Mouse (Mus musculus): ENCODE data around the gene Nsun5.
"Not testable (repeated sequence)": the region's sequence is repeated elsewhere in the genome, so short reads cannot be mapped to it uniquely, and the experiment has no call there.

Nsun5 gene

DNA sequence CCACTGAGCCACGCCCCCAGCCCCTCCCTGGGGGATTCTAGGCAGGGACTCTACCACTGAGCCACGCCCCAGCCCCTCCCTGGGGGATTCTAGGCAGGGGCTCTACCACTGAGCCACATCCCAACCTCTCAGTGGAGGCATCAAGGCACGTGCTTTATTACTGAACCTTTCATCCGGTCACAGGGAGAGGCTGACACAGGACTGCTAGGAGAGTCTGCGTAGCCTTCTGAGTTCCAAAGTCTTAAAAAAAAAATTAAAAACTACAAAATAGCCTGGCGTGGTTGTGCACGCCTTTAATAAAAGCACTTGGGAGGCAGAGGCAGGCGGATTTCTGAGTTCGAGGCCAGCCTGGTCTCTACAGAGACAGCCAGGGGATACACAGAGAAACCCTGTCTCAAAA, 557 bp upstream of the Nsun5 start:
- not testable (repeated sequence) for ATAC-seq (ENCODE audit: insufficient number of reproducible peaks, low FRiP score, low TSS enrichment)

DNA sequence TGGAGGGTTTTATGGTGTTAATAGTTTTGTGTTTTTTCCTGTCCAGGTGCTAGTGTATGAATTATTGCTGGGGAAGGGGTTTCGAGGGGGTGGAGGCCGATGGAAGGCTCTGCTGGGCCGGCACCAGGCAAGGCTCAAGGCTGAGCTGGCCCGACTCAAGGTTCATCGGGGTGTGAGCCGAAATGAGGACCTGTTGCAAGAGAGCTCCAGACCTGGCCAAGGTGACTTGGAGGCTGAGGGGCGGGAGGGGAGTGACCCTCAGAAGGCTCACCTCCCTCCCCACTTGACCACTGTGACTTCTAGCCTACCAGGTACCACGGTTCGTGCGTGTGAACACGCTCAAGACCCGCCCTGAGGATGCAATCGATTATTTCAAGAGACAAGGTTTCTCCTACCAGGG, 1.4 kb downstream of the Nsun5 start:
- ATAC-seq (ENCODE audit: insufficient number of reproducible peaks, low FRiP score, low TSS enrichment), result no peak

DNA sequence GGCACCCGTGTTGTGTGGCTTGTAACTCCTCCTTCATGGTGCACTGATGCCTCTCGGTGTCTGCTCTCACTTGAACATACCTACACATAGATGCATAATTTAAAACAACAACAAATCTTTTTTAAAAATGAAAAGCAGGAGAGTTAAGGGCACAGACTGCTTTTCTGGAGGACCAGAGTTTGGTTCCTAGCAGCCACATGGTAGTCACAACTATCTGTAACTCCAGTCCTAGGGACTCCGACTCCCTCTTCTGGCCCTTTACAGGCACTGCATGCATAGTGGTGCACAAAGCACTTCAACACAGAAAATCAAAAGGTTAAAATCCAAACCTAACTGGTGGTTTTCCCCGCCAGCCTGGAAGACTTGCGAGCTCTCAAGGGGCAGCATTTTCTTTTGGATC, 3.8 kb downstream of the Nsun5 start:
- no peak for ATAC-seq (ENCODE audit: insufficient number of reproducible peaks, low FRiP score, low TSS enrichment)

DNA sequence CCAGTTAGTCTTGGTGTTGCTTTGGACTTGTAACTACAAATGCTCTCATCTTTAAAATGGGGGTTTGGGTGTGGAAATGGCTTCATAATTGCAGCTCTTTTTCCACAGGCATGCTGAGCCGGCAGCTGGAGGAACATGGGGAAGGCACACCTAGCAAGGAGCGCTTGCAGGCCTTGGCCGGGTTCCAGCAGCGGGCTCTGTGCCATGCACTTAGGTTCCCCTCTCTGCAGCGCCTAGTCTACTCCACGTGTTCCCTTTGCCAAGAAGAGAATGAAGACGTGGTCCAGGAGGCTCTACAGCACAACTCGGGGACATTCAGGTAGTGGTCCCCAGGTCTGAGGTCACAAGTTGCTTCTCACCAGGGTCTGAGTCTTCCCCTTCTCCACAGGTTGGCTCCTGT, 5.4 kb downstream of the Nsun5 start:
- ATAC-seq (ENCODE audit: insufficient number of reproducible peaks, low FRiP score, low TSS enrichment), result no peak

DNA sequence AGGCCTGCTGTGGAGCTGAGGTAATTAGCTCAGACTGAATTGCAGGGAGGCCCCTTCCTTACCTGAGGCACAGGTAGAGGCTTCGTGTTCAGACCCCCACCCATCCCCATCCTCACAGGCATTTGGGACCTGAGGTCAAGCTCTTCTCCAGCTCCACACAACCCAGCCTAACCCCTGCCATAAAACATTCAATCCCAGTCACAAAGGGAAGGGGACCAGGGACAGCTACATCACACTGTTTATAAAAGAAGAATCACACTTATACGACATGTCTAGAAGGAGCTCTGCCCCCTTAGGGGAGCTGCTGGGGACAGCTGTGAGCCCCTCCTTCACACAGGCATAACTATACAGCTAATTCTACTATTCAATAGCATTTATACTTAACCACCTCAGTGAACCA, 6.6 kb downstream of the Nsun5 start:
- ATAC-seq (ENCODE audit: insufficient number of reproducible peaks, low FRiP score, low TSS enrichment), result no peak

DNA sequence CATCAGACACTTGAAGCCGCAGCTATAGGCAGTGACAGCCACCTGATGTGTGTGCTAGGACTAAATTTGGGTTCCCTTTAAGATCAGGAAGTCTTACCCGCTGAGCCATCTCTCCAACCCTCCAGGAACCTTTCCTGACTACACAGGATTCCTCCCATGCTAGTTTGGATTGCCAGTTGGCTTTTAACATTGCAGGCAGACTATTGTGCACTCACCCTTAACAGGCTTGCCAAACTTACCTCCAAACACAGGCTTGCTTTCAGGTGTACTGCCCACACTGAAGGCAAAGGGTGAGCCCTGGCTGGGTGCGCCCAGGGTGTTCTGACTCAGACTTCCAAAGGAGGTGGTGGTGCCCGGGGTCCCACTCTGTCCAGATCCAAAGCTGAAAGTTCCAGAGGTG, 10.9 kb downstream of the Nsun5 start:
- ATAC-seq (ENCODE audit: insufficient number of reproducible peaks, low FRiP score, low TSS enrichment), result no peak

DNA sequence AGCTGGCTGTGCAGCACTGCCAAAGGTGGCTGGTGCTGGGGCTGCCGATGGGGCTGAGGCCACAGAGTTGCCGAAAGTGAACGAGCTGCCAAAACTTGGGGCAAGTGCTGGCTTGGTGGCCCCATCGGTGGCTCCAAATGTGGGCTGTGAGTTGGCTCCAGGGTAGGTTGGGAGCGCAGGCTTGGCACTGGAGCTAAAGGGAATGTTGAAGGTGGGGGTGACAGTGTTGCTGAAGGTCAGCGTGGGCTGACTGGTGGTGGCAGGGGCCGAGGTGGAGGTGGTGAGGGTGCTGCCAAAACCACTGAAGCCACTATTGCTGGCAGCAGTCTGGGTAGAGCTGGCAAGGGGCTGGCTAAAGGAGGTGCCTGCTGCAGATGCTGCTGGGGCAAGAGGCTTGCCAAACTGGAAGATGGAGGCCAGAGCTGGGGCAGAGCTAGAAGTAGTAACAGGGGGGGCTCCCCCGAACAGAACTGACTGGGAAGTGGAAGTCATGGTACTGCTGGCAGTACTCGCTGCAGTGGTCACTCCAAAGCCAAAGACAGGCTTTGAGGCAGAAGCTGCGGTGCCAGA, 11.7 kb downstream of the Nsun5 start:
- no peak for ATAC-seq (ENCODE audit: insufficient number of reproducible peaks, low FRiP score, low TSS enrichment)

DNA sequence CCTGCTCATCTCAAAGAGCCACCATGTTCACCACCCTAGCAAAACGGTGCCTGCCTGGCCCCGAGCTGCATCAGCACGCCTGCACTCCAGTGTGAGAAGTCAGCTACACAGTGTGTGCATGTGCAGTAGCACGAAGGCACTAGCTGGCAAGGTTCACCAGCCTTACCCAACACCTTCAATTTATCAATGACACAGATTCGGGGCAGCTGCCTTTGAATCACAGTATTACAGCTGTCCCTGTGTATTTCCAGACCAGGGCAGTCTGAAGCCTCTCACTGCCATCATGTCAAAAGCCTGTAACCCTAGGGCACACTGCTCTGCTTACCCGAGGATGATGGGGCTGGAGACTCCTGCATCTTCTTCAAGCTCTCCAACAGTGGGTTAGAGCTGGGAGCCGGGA, 13.0 kb downstream of the Nsun5 start:
- ATAC-seq (ENCODE audit: insufficient number of reproducible peaks, low FRiP score, low TSS enrichment), result no peak

DNA sequence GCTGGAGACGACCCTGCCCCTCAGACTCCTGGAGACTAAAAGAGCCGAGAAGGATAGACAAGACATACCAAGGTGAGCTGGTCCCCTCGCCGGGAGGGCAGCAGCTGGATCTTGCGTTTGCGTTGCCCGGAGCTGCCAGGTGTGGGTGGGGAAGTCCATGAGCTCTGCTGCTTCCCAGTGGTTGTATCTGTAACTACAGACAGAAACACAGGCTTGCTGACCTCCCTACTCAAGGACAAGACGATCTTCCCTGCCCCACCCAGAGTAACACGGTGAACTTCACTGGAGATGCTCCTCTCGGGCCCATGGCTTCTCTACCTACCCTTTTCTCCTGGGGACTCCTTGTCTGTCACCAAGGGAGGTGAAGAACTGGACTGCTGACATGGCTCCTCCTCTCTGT, 14.0 kb downstream of the Nsun5 start:
- ATAC-seq (ENCODE audit: insufficient number of reproducible peaks, low FRiP score, low TSS enrichment), result no peak

DNA sequence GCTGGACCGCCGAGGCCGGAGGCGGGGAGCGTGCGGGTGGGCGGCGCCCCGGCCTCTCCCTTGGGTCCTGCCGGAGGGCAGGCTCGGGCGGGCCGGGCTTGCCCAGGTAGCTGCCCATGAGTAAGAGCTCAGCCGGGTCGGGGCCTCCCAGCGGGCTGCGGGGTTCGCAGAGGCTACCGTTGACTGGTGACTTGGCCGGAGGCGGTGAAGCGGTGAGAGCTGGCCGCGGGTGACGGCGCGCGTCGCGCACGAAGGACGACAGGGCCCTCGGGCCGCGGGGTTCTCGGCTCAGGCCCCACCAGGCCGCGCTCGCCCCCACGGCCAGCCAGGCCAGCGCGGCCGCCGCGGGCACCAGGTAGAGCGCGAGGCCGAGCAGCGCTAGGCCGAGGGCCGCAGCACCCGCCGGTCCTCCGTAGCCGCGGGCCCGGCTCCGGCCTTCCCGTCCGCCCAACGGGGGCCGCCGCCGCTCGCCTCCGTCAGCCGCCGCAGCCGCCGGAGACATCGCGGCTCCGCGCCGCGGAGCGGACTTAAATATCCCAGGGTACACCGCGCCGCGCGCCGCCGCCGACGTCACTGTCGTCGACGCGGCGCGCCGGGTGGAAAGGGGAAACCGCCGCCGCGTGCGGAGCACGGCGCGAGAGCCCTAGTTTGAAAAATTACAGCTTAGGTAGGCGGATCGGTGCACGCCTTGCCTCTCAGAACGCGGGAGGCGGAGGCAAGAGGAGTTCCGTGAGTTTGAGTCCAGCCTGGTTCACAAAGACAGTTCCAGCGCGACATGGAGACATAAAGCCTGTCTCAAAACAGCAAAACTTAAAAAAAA, 24.5 kb downstream of the Nsun5 start, which contains the start of gene Pom121:
TSS of gene Pom121 (minus strand) at position 543 of the 820 bp plus-strand sequence.
- ATAC-seq (ENCODE audit: insufficient number of reproducible peaks, low FRiP score, low TSS enrichment), result peak; percentile 79; the same call in 1 of the 2 replicates

DNA sequence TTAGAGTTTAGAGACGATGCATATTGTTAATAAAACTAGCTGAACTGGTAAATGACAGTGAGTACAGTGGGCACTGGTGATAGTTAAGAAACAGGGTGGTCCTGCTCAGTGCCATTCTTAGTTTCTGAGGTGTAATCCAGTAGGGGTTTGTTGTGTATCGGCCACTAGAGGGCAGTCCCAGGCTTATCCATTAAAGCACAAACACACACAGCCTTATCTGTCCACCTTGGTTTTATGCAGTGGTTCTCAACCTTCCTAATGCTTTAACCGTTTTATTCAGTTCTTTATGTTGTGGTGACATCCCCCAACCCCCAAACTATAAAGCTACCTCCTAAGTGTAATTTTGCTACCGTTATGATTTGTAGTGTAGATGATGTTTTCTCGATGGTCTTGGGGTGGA, 26.1 kb downstream of the Nsun5 start:
- no peak for ATAC-seq (ENCODE audit: insufficient number of reproducible peaks, low FRiP score, low TSS enrichment)

DNA sequence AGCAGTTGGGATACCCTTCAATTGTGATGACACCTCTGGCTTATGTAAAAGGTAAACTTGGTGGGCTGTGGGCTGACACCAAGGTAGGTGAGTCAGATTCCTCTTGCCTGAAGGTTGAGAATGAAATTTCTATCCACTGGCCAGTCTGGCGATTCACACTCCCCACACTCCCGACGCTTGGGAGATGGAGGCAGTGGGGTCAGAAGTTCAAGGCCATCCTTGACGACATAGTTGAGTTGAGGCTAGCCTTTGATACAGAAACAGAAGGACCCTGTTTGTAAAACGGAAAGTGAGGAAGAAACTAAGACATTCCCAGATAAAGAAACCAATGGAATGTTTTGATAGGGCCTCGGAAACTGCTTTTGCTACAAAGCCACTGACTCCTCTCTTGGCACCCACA, 29.6 kb downstream of the Nsun5 start:
- ATAC-seq (ENCODE audit: insufficient number of reproducible peaks, low FRiP score, low TSS enrichment), result no peak

DNA sequence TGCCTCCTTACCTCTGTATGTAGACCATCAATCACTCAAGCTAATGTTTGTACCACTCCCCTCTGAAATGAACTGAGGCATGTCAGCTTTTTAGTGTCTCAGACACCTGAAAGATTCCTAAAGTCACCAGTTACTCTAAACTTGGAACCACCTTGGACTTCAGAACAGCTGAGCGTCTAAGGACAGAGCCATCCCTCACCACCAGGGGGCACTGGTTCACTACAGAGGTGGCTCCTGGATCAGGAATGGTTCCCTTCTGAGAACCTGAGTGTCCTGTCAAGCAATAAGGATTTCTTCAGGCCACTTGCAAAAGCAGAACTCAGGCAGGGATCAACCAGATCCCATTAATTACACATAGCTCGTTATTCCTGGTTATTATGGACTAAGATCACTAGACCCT, 30.5 kb downstream of the Nsun5 start:
- ATAC-seq (ENCODE audit: insufficient number of reproducible peaks, low FRiP score, low TSS enrichment), result no peak

DNA sequence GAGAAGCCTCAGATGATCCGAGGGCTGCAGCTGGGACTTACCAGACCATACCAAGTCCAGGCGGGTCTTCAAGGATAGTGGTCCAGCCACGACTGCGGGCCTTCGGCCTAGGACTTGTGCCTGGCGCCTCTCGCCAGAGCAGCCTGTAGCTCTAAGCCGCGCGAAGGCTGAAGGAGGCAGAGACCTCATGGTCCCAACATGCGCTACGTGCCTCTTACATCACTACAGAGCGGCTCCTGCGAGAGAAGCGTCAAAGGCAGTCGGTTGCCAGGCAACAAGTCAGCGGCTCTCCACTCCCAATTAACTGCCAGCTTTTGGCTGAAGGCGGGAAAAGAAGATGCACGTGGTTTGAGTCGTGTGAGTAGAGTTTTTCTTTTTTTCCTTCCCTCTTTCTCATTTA, 34.9 kb downstream of the Nsun5 start:
- ATAC-seq (ENCODE audit: insufficient number of reproducible peaks, low FRiP score, low TSS enrichment), result no peak

DNA sequence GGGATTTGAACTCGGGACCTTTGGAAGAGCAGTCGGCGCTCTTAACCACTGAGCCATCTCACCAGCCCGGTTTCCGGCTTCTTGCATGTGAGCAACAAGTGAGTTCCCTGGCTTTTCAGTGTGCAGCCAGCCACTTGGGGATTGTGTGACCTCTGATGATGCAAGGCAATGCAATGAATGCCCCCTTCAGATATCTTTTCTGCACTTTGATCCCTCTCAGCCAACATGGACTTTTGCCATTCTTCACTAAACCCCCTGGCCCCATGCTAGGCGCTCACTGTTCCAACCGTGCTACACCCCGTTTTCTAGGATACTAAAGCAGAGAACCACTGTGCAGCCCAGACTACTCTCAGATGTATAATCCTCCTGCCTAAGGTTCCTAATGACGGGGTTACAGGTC, 35.7 kb downstream of the Nsun5 start:
- no peak for ATAC-seq (ENCODE audit: insufficient number of reproducible peaks, low FRiP score, low TSS enrichment)

DNA sequence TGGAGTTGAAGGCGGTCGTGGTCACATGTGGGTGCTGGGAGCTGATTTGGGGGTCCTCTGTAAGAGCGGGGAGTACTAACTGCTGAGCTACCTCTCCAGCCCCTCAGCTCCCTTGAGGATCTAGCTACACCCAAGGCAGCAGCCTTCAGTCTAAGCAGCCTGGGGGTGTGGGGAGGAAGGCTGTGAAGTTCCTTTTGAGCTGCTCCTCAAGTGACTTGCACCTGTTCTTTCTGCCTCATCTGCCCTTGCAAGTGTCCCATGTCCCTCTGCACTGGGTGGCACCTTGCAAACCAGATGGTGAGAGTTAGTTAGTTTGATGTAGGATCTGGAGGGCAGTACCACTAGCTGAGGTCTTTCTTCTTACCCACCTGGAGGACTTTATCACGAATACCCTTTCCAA, 38.4 kb downstream of the Nsun5 start:
- no peak for ATAC-seq (ENCODE audit: insufficient number of reproducible peaks, low FRiP score, low TSS enrichment)

DNA sequence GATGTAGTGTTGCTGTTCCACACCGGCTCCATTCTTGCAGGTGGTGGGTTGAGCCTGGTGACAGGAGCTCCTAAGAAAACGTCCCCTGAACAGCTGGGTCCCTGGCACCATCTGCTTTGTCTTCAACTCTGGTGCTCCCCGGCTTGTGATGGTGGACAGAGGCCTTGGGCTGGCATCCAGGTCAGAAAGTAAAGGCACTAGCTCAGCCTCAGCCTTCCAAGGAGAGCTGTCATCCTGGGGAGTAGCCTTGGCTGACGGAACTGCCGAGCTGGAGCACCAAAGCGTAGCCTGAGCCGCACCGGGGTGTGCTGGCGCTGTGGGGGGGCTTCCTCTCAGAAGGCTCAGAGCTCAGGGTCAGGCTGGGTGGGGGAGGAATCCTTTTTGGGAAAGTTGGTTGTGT, 40.5 kb downstream of the Nsun5 start:
- no peak for ATAC-seq (ENCODE audit: insufficient number of reproducible peaks, low FRiP score, low TSS enrichment)

All from cerebellum, adult (tissue).